8 mouse cellular contexts compared by ENCODE assay signal in genomic region chr11:101174389-101174745, GRCm38 (mm10). TPM values are rescaled to one million over a fixed set of nuclear protein-coding genes. Genes with fewer than 3 reads are reported as not detected.
DNase-seq lines count a peak whose midpoint lies in the region; ATAC-seq lines count a peak whose summit lies in the region.

No protein-coding gene starts in this region.

- H3K27me3 ChIP-seq in lung, embryonic 16.5 days (ENCODE audit: control insufficient read depth, insufficient read depth, low read depth, low read length), result peaks cover 30% of the 10 kb centered on the region
- H3K27me3 ChIP-seq in intestine, embryonic 15.5 days (replicated peaks), result peaks cover 25% of the 10 kb centered on the region
- peaks cover 60% of the 10 kb centered on the region for H3K27me3 ChIP-seq in neural tube, embryonic 13.5 days

- no peaks in the 10 kb centered on the region for H3K36me3 ChIP-seq in lung, embryonic 16.5 days (ENCODE audit: control insufficient read depth, insufficient read depth, low read length)
- no peaks in the 10 kb centered on the region for H3K36me3 ChIP-seq in intestine, embryonic 15.5 days
- no peaks in the 10 kb centered on the region for H3K36me3 ChIP-seq in neural tube, embryonic 13.5 days

- H3K9me3 ChIP-seq in lung, embryonic 16.5 days (ENCODE audit: control insufficient read depth, low read length), result no peaks in the 10 kb centered on the region
- H3K9me3 ChIP-seq in intestine, embryonic 15.5 days, result no peaks in the 10 kb centered on the region
- H3K9me3 ChIP-seq in neural tube, embryonic 13.5 days, result no peaks in the 10 kb centered on the region

- 31% methylated on average over 9 of the region's 9 CpGs for WGBS in lung, embryonic 16.5 days
- WGBS in intestine, embryonic 15.5 days, result 39% methylated on average over 9 of the region's 9 CpGs
- 20% methylated on average over 9 of the region's 9 CpGs for WGBS in neural tube, embryonic 13.5 days

- H3K27ac ChIP-seq in lung, embryonic 16.5 days (ENCODE audit: low read length), result no peak overlapping the region
- H3K27ac ChIP-seq in intestine, embryonic 15.5 days, result 0 out of 2 replicates have a peak overlapping the region, but pooled peaks have one; percentile 85
- H3K27ac ChIP-seq in neural tube, embryonic 13.5 days (replicated peaks), result peak overlapping the region; percentile 75

- peak overlapping the region; percentile 43 for H3K4me3 ChIP-seq in lung, embryonic 16.5 days (ENCODE audit: low read length)
- H3K4me3 ChIP-seq in intestine, embryonic 15.5 days (replicated peaks), result peak overlapping the region; percentile 33
- peak overlapping the region; percentile 39 for H3K4me3 ChIP-seq in neural tube, embryonic 13.5 days

- H3K9ac ChIP-seq in lung, embryonic 16.5 days (ENCODE audit: low read length), result peak overlapping the region; percentile 71
- peak overlapping the region; percentile 51 for H3K9ac ChIP-seq in intestine, embryonic 15.5 days
- H3K9ac ChIP-seq in neural tube, embryonic 13.5 days, result peak overlapping the region; percentile 67

- peak; percentile 33 for DNase-seq in adrenal gland, adult 2 months
- DNase-seq in adrenal gland, adult 8-10 months, result no peak
- no peak for DNase-seq in lung, postnatal 36 days
- DNase-seq in Muller cell, postnatal 12 days (ENCODE audit: inconsistent ontology term), result no peak
- no peak for DNase-seq in left cerebral cortex, adult 8-10 months (ENCODE audit: low spot score in 2 of 2)

- peak overlapping the region; percentile 82 for H3K4me2 ChIP-seq in lung, embryonic 16.5 days (ENCODE audit: low read depth, low read length)
- peak overlapping the region; percentile 89 for H3K4me2 ChIP-seq in intestine, embryonic 15.5 days (replicated peaks)
- peak overlapping the region; percentile 66 for H3K4me2 ChIP-seq in neural tube, embryonic 13.5 days

- ATAC-seq in lung, embryonic 16.5 days (ENCODE audit: low read depth), result no peak
- no peak for ATAC-seq in intestine, embryonic 15.5 days
- no peak for ATAC-seq in neural tube, embryonic 13.5 days (ENCODE audit: low read depth)

- peaks cover 44% of the 10 kb centered on the region for H3K4me1 ChIP-seq in lung, embryonic 16.5 days (replicated peaks; ENCODE audit: control insufficient read depth, insufficient read depth, low read length)
- H3K4me1 ChIP-seq in intestine, embryonic 15.5 days (replicated peaks), result peaks cover 55% of the 10 kb centered on the region
- H3K4me1 ChIP-seq in neural tube, embryonic 13.5 days (replicated peaks), result peaks cover 84% of the 10 kb centered on the region

RNA-seq across cellular contexts. Expression of gene Ccr10, which starts 0.9 kb away (rescaled TPM):
- total RNA-seq in adrenal gland, adult 2 months (2021), result under 1 TPM; 0.26 to 0.83 TPM
- polyA plus RNA-seq in adrenal gland, adult 2 months (2012; rRNA removed), result 0.84 and 1.6 TPM in 2 replicates
- total RNA-seq in adrenal gland, adult 8-10 months (2022), result under 1 TPM; 0.15 to 0.70 (median 0.36) TPM
- 0.23 and 0.35 TPM in 2 replicates for polyA plus RNA-seq in lung, embryonic 16.5 days (2015; fragmentation: Nextera tagmentation; extraction: Ambion mirVana)
- polyA plus RNA-seq in intestine, embryonic 15.5 days (2015; fragmentation: Nextera tagmentation; extraction: Ambion mirVana), result 0.25 and 0.36 TPM in 2 replicates
- polyA plus RNA-seq in neural tube, embryonic 13.5 days (2015; fragmentation: Nextera tagmentation; extraction: Ambion mirVana), result 0.40 and 0.91 TPM in 2 replicates
- total RNA-seq in left cerebral cortex, adult 8-10 months (2022), result under 1 TPM in 2 of 4 experiments, not detected in 2; 0.18 to 0.34 TPM

RNA-seq across cellular contexts. Expression of gene Plekhh3, which starts 3.2 kb away (rescaled TPM):
- total RNA-seq in adrenal gland, adult 2 months (2021), result 10 to 100 TPM; 19.4 to 39.7 TPM
- polyA plus RNA-seq in adrenal gland, adult 2 months (2012; rRNA removed), result 112 and 122 TPM in 2 replicates
- total RNA-seq in adrenal gland, adult 8-10 months (2022), result 10 to 100 TPM; 26.9 to 44.3 (median 30.4) TPM
- 17.0 and 17.1 TPM in 2 replicates for polyA plus RNA-seq in lung, embryonic 16.5 days (2015; fragmentation: Nextera tagmentation; extraction: Ambion mirVana)
- polyA plus RNA-seq in intestine, embryonic 15.5 days (2015; fragmentation: Nextera tagmentation; extraction: Ambion mirVana), result 11.1 and 12.7 TPM in 2 replicates
- 10.3 and 13.0 TPM in 2 replicates for polyA plus RNA-seq in neural tube, embryonic 13.5 days (2015; fragmentation: Nextera tagmentation; extraction: Ambion mirVana)
- 10 to 100 TPM; 13.5 to 15.9 (median 15.3) TPM for total RNA-seq in left cerebral cortex, adult 8-10 months (2022)

RNA-seq across cellular contexts. Expression of gene Cntnap1, which starts 4.0 kb away (rescaled TPM):
- 1 to 10 TPM; 6.8 TPM for total RNA-seq in adrenal gland, adult 2 months (2021)
- 9.3 and 9.4 TPM in 2 replicates for polyA plus RNA-seq in adrenal gland, adult 2 months (2012; rRNA removed)
- total RNA-seq in adrenal gland, adult 8-10 months (2022), result 1 to 10 TPM; 5.7 to 7.4 (median 6.4) TPM
- 1.1 and 1.2 TPM in 2 replicates for polyA plus RNA-seq in lung, embryonic 16.5 days (2015; fragmentation: Nextera tagmentation; extraction: Ambion mirVana)
- 0.82 and 1.0 TPM in 2 replicates for polyA plus RNA-seq in intestine, embryonic 15.5 days (2015; fragmentation: Nextera tagmentation; extraction: Ambion mirVana)
- polyA plus RNA-seq in neural tube, embryonic 13.5 days (2015; fragmentation: Nextera tagmentation; extraction: Ambion mirVana), result 4.6 and 5.1 TPM in 2 replicates
- 100 to 1,000 TPM; 173 to 184 (median 176) TPM for total RNA-seq in left cerebral cortex, adult 8-10 months (2022)

RNA-seq across cellular contexts. Expression of gene Tubg2, which starts 18.7 kb away (rescaled TPM):
- 1 to 10 TPM; 6.2 to 7.5 TPM for total RNA-seq in adrenal gland, adult 2 months (2021)
- polyA plus RNA-seq in adrenal gland, adult 2 months (2012; rRNA removed), result 5.5 and 6.0 TPM in 2 replicates
- total RNA-seq in adrenal gland, adult 8-10 months (2022), result 10 to 100 TPM in 2 of 4 experiments, 1 to 10 TPM in 2; 6.1 to 11.1 (median 9.9) TPM
- polyA plus RNA-seq in lung, embryonic 16.5 days (2015; fragmentation: Nextera tagmentation; extraction: Ambion mirVana), result 3.1 TPM in 2 replicates
- polyA plus RNA-seq in intestine, embryonic 15.5 days (2015; fragmentation: Nextera tagmentation; extraction: Ambion mirVana), result 4.4 and 4.8 TPM in 2 replicates
- 35.5 and 38.9 TPM in 2 replicates for polyA plus RNA-seq in neural tube, embryonic 13.5 days (2015; fragmentation: Nextera tagmentation; extraction: Ambion mirVana)
- total RNA-seq in left cerebral cortex, adult 8-10 months (2022), result 10 to 100 TPM; 53.1 to 58.8 (median 56.7) TPM

RNA-seq across cellular contexts. Expression of gene Ezh1, which starts 51.9 kb away (rescaled TPM):
- total RNA-seq in adrenal gland, adult 2 months (2021), result 10 to 100 TPM; 31.3 to 35.0 TPM
- 17.1 and 20.1 TPM in 2 replicates for polyA plus RNA-seq in adrenal gland, adult 2 months (2012; rRNA removed)
- total RNA-seq in adrenal gland, adult 8-10 months (2022), result 10 to 100 TPM; 39.9 to 59.3 (median 47.7) TPM
- 19.4 and 20.8 TPM in 2 replicates for polyA plus RNA-seq in lung, embryonic 16.5 days (2015; fragmentation: Nextera tagmentation; extraction: Ambion mirVana)
- 16.0 and 16.3 TPM in 2 replicates for polyA plus RNA-seq in intestine, embryonic 15.5 days (2015; fragmentation: Nextera tagmentation; extraction: Ambion mirVana)
- polyA plus RNA-seq in neural tube, embryonic 13.5 days (2015; fragmentation: Nextera tagmentation; extraction: Ambion mirVana), result 15.4 and 17.9 TPM in 2 replicates
- total RNA-seq in left cerebral cortex, adult 8-10 months (2022), result 10 to 100 TPM; 62.4 to 63.9 (median 63.7) TPM
